Comparison of ENCODE assay signal across 18 mouse cellular contexts in the genomic region with DNA sequence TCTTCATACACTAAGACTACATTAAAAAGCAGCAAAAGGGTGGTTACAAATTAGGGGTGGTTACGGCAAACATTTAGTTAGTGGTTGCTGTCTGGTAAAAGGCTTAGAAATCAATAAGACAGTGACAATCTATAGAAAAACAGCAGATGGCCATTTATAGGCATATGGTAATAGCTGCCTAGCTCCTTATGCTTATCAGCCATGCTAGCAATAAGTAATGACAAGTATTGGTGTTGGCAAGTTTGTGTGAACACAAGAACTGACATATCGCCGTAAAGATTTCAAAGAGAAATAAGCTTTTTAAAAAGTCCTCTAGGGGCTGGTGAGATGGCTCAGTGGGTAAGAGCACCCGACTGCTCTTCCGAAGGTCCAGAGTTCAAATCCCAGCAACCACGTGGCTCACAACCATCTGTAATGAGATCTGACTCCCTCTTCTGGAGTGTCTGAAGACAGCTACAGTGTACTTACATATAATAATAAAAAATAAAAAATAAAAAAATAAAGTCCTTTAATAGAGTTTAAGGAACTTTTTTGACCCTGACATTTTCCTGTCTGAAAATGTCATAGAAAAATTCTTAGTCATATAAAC. TPM values are rescaled to one million over a fixed set of nuclear protein-coding genes. Genes with fewer than 3 reads are reported as not detected.
DNase-seq lines count a peak whose midpoint lies in the region; ATAC-seq and TF ChIP-seq lines count a peak whose summit lies in the region.
"Had no signal": no experiment of that assay in that cellular context is flagged by ENCODE, and none has a peak within 500 bp of the region (broad histone marks: within the 10 kb centered on the region; RNA-seq: fewer than 3 reads in every experiment).

No protein-coding gene starts in this region.

- no peak overlapping the region for H3K4me3 ChIP-seq in forebrain, embryonic 14.5 days (ENCODE audit: low read depth, low read length)
- no peak overlapping the region for H3K4me3 ChIP-seq in forebrain, embryonic 12.5 days (replicated peaks)
- no peak overlapping the region for H3K4me3 ChIP-seq in forebrain, embryonic 16.5 days (replicated peaks; ENCODE audit: low read length)
- H3K4me3 ChIP-seq: embryonic facial prominence, embryonic 13.5 days; embryonic facial prominence, embryonic 15.5 days; erythroblast, embryonic 14.5 days had no signal

- TF ChIP-seq POLR2A in brain, embryonic 14.5 days (IDR thresholded peaks at IDR 0.05; ENCODE audit: borderline replicate concordance, extremely low read depth, insufficient read depth, insufficient read length, poor library complexity, severe bottlenecking): no peak

- peak; percentile 51 for DNase-seq in forebrain, embryonic 14.5 days (ENCODE audit: low spot score)
- peak; percentile 54 for DNase-seq in brain, embryonic 14.5 days (ENCODE audit: low read depth)
- DNase-seq in spleen, postnatal 36 days (ENCODE audit: low spot score in 2 of 2): no peak
- no peak for DNase-seq in testis, postnatal 10 days (ENCODE audit: low spot score)
- DNase-seq: adrenal gland, adult 2 months; adrenal gland, postnatal 10 days; adrenal gland, postnatal 25 days; cerebellum, adult 11-12 months; cerebellum, adult 2 months; cerebellum, adult 9-11 months; cerebellum, postnatal 14 days; cerebellum, postnatal 36 days; embryo, embryonic 11 days had no signal

- H3K9me3 ChIP-seq in forebrain, embryonic 14.5 days (replicated peaks; ENCODE audit: control insufficient read depth, low read length): no peaks in the 10 kb centered on the region
- H3K9me3 ChIP-seq in forebrain, embryonic 12.5 days: no peaks in the 10 kb centered on the region
- no peaks in the 10 kb centered on the region for H3K9me3 ChIP-seq in forebrain, embryonic 16.5 days (ENCODE audit: control insufficient read depth, low read length)
- H3K9me3 ChIP-seq: embryonic facial prominence, embryonic 13.5 days; embryonic facial prominence, embryonic 15.5 days had no signal

- H3K27ac ChIP-seq in forebrain, embryonic 14.5 days (ENCODE audit: low read depth, low read length): no peak overlapping the region
- H3K27ac ChIP-seq in forebrain, embryonic 12.5 days: no peak overlapping the region
- no peak overlapping the region for H3K27ac ChIP-seq in forebrain, embryonic 16.5 days (ENCODE audit: low read length)
- H3K27ac ChIP-seq: embryonic facial prominence, embryonic 13.5 days; embryonic facial prominence, embryonic 15.5 days had no signal

- no peaks in the 10 kb centered on the region for H3K4me1 ChIP-seq in forebrain, embryonic 14.5 days (ENCODE audit: control insufficient read depth, insufficient read depth, low read length)
- no peaks in the 10 kb centered on the region for H3K4me1 ChIP-seq in forebrain, embryonic 12.5 days
- H3K4me1 ChIP-seq in forebrain, embryonic 16.5 days (replicated peaks; ENCODE audit: control insufficient read depth, insufficient read depth, low read length): no peaks in the 10 kb centered on the region
- H3K4me1 ChIP-seq: embryonic facial prominence, embryonic 13.5 days; embryonic facial prominence, embryonic 15.5 days had no signal

- no peak for TF ChIP-seq CTCF in brain, embryonic 14.5 days (IDR thresholded peaks at IDR 0.05; ENCODE audit: borderline replicate concordance, extremely low read depth, insufficient read depth, insufficient read length)

- peak; percentile 63; the same call in 1 of the 2 replicates for ATAC-seq in forebrain, embryonic 14.5 days
- ATAC-seq in forebrain, embryonic 12.5 days (ENCODE audit: low FRiP score): no peak
- peak; percentile 78 for ATAC-seq in forebrain, embryonic 16.5 days

- 90% methylated on average over 6 of the region's 6 CpGs for WGBS in forebrain, embryonic 14.5 days
- 98% methylated on average over 6 of the region's 6 CpGs for WGBS in forebrain, embryonic 12.5 days
- WGBS in forebrain, embryonic 16.5 days: 76% methylated on average over 6 of the region's 6 CpGs

- no peak overlapping the region for H3K9ac ChIP-seq in forebrain, embryonic 14.5 days (ENCODE audit: low read length)
- H3K9ac ChIP-seq in forebrain, embryonic 12.5 days: no peak overlapping the region
- no peak overlapping the region for H3K9ac ChIP-seq in forebrain, embryonic 16.5 days (replicated peaks; ENCODE audit: low read depth, low read length)
- H3K9ac ChIP-seq: embryonic facial prominence, embryonic 13.5 days; embryonic facial prominence, embryonic 15.5 days had no signal

- H3K4me2 ChIP-seq in forebrain, embryonic 14.5 days (ENCODE audit: low read length): no peak overlapping the region
- no peak overlapping the region for H3K4me2 ChIP-seq in forebrain, embryonic 12.5 days
- no peak overlapping the region for H3K4me2 ChIP-seq in forebrain, embryonic 16.5 days (ENCODE audit: low read length)
- H3K4me2 ChIP-seq: embryonic facial prominence, embryonic 13.5 days; embryonic facial prominence, embryonic 15.5 days had no signal

- 0 out of 2 replicates have a peak, but pooled peaks cover 5% of the 10 kb centered on the region for H3K36me3 ChIP-seq in forebrain, embryonic 14.5 days (ENCODE audit: control insufficient read depth, insufficient read depth, low read length)
- peaks cover 18% of the 10 kb centered on the region for H3K36me3 ChIP-seq in forebrain, embryonic 12.5 days (replicated peaks)
- no peaks in the 10 kb centered on the region for H3K36me3 ChIP-seq in forebrain, embryonic 16.5 days (ENCODE audit: control insufficient read depth, insufficient read depth)

- H3K27me3 ChIP-seq in forebrain, embryonic 14.5 days (replicated peaks; ENCODE audit: control insufficient read depth, insufficient read depth, low read length): no peaks in the 10 kb centered on the region
- no peaks in the 10 kb centered on the region for H3K27me3 ChIP-seq in forebrain, embryonic 12.5 days
- H3K27me3 ChIP-seq in forebrain, embryonic 16.5 days (replicated peaks; ENCODE audit: control insufficient read depth, insufficient read depth, low read length): no peaks in the 10 kb centered on the region
- H3K27me3 ChIP-seq: embryonic facial prominence, embryonic 13.5 days; embryonic facial prominence, embryonic 15.5 days had no signal

RNA-seq across cellular contexts. Expression of a gene that starts 17.5 kb away (rescaled TPM):
- polyA plus RNA-seq in forebrain, embryonic 14.5 days (2014; fragmentation: Nextera tagmentation; extraction: Ambion mirVana): 3.9 and 4.0 TPM in 2 replicates
- 11.2 TPM in 2 replicates for polyA plus RNA-seq in forebrain, embryonic 12.5 days (2016; fragmentation: Nextera tagmentation; extraction: Ambion mirVana)
- polyA plus RNA-seq in brain, embryonic 14.5 days (2012; rRNA removed): 4.2 and 5.3 TPM in 2 replicates
- polyA plus RNA-seq in forebrain, embryonic 16.5 days (2015; fragmentation: Nextera tagmentation; extraction: Ambion mirVana): 3.9 and 4.6 TPM in 2 replicates

Comparison
In these comparisons a context has a peak if more than half of its experiments do, and no peak if none do; other contexts are left out.
1. DNase-seq: peak in forebrain, embryonic 14.5 days (single experiment) and brain, embryonic 14.5 days (single experiment); none in spleen, postnatal 36 days (0 of 2) and testis, postnatal 10 days (single experiment).